Mouse (Mus musculus) adrenal gland (tissue): Measurements from ENCODE around the gene 4921504E06Rik.

Experiments
- intact Hi-C: fragments of 180-260 bp; cut with DNase I; formaldehyde crosslinking; loops from one replicate; pipeline ENCODE4 v1.15.1; 2025

4921504E06Rik gene

DNA sequence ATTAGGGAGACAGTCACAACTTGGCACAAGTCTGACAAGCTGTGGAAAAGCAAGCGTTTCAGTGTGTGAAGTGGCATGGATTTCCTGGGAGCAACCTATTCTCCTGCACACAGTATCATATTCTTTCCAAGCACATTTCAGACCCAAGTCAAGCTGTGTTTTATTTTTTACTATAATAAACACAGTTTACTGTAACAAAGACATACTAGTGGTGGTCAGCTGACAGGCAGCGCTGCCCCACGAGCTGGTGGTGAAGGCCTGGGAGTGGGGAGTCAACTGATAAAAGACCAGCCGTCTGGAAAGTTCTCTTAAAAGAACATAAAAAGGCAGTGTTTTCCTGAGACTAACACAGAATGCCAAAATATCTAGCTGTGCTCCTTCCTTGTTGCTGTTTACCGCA is 42.7 kb downstream of the 4921504E06Rik start:
- intact Hi-C loops = no loop called here

DNA sequence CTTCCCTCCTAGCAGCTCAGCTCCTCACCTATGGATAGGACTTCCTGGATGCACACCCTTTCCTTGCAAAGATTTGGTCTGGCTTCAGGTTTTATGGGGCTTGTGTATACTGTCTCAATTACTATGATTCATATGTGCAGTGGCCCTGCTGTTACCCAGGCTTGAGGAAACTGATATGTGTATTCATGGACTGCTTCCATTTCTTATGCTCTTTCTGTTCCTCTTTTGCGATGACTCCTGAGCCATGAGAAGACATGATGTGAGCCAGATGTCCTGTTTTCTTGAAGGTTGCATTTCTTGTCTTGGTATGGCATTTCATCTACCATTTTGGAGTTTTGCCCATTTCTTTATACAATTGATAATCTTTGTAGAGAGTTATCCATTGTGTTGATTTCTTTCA is 48.0 kb downstream of the 4921504E06Rik start:
- intact Hi-C loops = no loop called here

DNA sequence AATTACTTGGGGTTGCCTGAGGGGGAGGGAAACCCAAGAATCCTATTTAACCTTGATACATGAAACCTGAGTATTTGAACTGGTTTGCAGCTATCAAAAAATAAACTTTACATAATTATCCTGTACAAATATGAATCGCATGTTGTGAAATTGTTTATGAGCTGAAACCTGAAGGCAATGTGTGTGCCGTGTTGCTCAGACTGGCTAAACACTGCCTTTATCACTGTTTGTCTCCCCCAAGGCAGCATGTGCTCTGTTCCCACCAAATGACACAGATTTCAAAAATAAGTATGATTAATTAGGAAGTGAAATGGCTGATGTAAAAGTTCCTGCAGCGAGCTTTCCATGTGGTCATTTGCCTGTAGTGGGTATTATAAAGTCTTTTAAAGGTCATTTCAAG is 63.5 kb downstream of the 4921504E06Rik start:
- intact Hi-C loops = no loop called here

DNA sequence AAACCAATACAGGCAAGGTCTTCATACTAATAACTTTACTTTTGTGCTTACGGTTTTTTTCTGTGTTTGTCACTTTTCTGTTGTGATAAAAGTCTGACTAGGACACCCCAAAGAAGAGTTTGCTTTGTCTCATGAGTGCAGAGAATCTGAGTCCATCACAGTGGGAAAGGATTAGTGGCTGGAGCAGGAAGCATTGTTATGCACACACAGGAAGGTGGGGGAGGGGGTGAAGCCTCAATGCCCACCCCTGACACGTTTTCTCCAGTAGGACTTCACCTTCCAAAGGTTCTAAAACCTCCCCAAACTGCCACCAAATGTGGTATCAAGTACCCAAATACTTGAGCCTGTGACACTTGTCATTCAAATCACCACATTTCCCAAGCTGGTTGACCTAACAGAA is 91.8 kb downstream of the 4921504E06Rik start:
- intact Hi-C loops = no loop called here

- intact Hi-C loops = no loop called here
These were observed 94.9 kb downstream of the 4921504E06Rik start for GRCm38 (mm10) chr2:19458785-19459184.

DNA sequence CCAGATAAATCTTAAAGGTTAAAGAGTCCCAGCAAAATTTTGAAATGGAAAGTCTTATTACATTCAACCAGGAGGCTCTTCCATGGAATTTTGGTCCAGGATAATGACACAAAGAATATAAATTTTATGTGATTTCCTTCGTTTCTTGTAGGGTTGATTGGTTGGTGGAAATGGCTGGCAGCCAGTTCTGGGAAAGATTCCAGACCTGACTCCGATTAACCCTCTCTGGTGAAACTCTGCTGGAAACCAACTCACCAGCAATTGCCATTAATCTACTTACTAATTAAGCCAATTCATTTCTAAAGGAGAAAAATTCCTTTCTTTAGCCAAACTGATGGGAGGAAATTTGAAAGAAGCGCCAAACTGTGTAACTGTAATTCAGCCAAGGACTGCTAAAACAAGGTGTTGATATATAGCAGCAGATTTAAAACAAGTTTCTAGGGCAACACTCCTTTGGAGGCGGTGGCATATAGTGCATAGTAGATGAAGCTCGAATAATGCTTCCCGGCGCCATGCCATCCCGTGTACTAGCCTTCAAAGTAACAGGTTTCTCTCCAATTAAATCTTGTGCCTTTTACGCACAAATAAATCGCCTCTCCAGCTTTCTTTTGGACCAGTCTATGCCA is 97.7 kb downstream of the 4921504E06Rik start:
- intact Hi-C loops = no loop called here

DNA sequence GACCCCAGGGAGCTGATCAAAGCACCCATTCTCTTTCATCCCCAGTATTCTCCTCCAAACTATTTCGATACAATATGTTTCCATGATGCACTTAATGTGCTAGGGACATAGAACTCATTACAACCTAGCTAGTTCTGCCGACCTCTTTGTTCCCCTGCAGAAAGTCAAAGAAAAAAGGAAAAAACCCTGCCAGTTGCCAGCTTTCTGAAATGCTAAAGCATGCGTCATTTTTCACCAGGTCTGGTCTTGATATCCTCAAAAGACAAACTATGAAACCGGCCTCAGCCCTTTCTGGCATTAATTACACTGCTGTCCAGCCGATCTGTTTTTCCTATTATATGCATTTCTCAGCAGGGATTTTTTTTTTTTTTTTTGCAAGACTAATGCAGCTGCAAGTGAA is 98.5 kb downstream of the 4921504E06Rik start:
- intact Hi-C loops = no loop called here

DNA sequence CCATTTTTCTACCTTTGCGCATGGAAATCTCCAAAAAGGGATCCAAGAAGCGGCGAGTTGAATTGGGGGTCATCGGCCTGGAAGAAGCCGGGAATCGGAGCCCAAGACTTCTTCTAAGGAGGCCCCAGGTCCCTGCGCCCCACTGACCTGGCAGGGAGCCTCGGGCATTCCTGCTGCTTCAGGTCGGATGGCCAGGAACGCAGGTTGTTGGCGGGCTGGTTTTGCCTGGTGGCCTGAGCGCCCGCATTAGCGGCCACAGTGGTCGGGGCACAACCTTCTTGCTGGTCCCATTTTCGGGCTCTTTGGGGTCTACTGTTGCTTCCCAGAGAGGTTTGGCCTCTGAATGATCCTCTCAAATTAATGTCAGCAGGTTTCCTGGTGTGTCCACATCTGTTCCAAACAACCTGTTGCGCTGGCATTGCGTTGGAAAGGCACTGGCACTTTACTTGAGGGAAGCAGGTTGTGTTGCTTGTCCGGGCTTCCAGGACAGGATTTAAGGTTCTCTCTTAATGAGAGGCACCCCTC is 101.1 kb downstream of the 4921504E06Rik start:
- intact Hi-C loops = no loop called here

GRCm38 (mm10) chr2:19449308-19449707 is 104.4 kb downstream of the 4921504E06Rik start:
- intact Hi-C loops = no loop called here

DNA sequence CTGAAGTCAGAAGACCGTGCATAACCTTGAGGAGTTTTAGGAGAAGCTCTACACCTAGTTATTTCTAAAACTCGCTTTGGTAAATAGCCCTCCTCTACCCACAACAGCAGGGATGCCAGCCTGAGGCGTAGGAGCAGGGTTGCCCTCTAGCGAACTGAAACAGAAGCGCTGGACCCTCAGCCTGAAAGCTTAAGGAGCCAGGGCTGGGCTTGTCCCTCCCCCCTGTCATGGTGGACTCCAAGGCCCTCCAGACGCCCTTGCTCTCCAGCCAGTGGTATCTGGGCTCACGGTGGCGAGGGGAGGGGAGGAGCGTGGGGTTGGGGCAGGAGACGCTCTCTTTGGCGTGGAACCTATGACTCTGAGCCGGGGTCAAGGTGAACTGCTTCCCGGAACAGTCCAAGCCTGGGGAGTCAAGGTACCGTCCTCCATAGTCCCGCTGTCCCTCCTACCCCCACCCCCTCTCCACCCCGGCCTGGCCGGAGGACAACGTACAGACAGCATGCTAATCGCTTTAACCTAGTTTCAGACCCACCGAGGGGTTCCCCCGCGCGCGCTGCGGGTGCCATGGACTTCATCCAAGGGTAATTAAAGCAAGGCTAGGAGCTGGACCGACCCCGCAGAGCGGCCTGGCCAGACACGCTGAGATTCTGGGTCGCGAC is 105.5 kb downstream of the 4921504E06Rik start:
- intact Hi-C loops = no loop called here

DNA sequence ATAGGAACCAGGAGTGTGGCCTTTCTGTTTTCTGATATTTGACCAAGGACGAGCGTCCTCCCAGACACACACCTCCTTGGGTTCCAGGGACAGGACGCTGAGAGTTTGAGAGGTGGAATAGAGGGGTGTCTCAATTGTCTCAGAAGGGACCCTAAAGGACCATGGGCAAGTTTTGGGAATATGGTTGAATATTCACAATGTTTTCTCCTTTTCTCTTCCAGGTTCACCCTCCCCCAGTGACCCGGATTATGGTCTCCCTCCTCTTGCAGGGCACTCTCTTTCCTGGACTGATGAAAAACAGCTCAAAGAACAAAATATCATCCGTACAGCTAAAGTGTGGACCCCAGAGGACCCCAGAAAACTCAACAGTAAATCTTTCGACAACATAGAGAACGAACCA is 107.0 kb downstream of the 4921504E06Rik start:
- intact Hi-C loops = no loop called here

- intact Hi-C loops = no loop called here
These were observed 107.7 kb downstream of the 4921504E06Rik start for GRCm38 (mm10) chr2:19445871-19446501.

DNA sequence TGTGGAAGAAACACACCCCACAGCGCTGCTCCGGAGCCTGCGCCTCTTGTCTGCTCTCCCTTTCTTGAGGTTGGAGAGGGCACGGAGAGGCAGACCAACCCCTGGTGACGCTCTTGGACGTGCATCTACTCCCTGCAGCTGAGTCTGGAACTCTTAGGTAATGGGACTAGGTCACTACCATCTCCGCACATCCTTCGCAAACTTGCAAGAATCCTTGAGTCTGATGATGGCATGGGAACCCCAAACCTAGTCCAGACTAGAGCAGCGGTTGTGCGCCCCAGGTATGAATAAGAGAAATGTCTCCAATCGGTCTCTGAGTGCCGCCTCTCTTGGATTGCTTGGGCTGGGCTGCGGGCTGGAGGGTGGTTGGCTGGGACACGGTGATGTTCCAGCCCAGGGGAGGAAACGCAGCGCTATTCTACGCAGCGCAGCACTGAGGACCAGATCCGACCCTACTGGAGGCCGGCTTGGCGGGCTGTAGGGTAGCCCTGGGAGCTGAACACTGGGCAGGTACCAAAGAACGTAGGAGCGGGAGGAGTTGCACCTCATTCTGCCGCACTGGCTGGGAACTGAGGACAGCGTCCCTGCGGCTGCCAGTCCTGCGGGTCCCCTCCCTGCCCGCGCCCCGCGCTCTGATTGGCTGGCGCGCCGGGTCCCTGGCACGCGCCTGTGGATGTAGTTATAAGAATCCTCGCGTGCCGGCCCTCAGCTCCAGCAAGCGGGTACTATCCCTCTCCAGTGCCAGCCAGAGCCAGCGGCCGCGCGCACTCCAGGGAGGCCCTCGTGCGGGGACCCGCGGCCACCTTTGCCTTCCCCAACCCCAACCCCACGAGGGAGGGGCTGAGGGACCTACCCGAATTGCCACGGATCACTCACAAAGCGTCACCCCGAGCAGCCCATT is 108.5 kb downstream of the 4921504E06Rik start, which contains the start of gene Ptf1a:
TSS of gene Ptf1a (plus strand) at position 733 of the 901 bp plus-strand sequence.
- intact Hi-C loops = no loop called here

GRCm38 (mm10) chr2:19444346-19444745 is 109.4 kb downstream of the 4921504E06Rik start:
- intact Hi-C loops = no loop called here

- intact Hi-C loops = no loop called here
These were observed 121.9 kb downstream of the 4921504E06Rik start for GRCm38 (mm10) chr2:19431614-19432323.

- intact Hi-C loops = no loop called here
These were observed 122.5 kb downstream of the 4921504E06Rik start for GRCm38 (mm10) chr2:19431186-19431585.

GRCm38 (mm10) chr2:19430746-19431145 is 123.0 kb downstream of the 4921504E06Rik start:
- intact Hi-C loops = no loop called here

- intact Hi-C loops = no loop called here
These were observed 123.7 kb downstream of the 4921504E06Rik start for GRCm38 (mm10) chr2:19429691-19430690.

GRCm38 (mm10) chr2:19429031-19429430 is 124.7 kb downstream of the 4921504E06Rik start:
- intact Hi-C loops = no loop called here
